Mouse (Mus musculus) myocyte (in vitro differentiated cells): ENCODE data around the gene Olfr657. TPM values are rescaled to one million over a fixed set of nuclear protein-coding genes. Genes with fewer than 3 reads are reported as not detected.
A peak's percentile ranks its signal among the peaks of the same experiment; 100 is the strongest.

ENCODE experiments used
- H3K27me3 ChIP-seq: one replicate; pipeline ENCODE4 v1.6.1; 2011; ENCODE audit not compliant: control insufficient read depth, insufficient read depth, insufficient read length
- H3K36me3 ChIP-seq: one replicate; pipeline ENCODE4 v1.6.1; 2011; ENCODE audit not compliant: control insufficient read depth, insufficient read depth
- H3K4me2 ChIP-seq: one replicate; pipeline ENCODE4 v1.6.1; 2011; ENCODE audit warnings: low read depth, control low read depth
- H3K4me3 ChIP-seq: one replicate; pipeline ENCODE4 v1.5.1; 2011; ENCODE audit warnings: mild to moderate bottlenecking, control low read depth, moderate library complexity
- H3K79me2 ChIP-seq: one replicate; pipeline ENCODE4 v1.6.1; 2011; ENCODE audit not compliant: control insufficient read depth, insufficient read depth
- H3ac ChIP-seq: one replicate; pipeline ENCODE4 v1.6.1; 2011; ENCODE audit not compliant: control insufficient read depth, insufficient read length
- CEBPB ChIP-seq: IDR thresholded peaks from 2 replicates; pipeline ENCODE4 v1.6.1; 2011; ENCODE audit warnings: mild to moderate bottlenecking, moderate library complexity; ENCODE audit not compliant: poor library complexity, insufficient read depth, severe bottlenecking
- E2F4 ChIP-seq: IDR thresholded peaks from one replicate; pipeline ENCODE4 v1.6.1; 2011; ENCODE audit warnings: mild to moderate bottlenecking, control low read depth, moderate library complexity; ENCODE audit not compliant: insufficient read depth
- MAX ChIP-seq: IDR thresholded peaks from one replicate; pipeline ENCODE4 v1.6.1; 2011; ENCODE audit warnings: low read depth, mild to moderate bottlenecking, control low read depth
- MYOD1 ChIP-seq, 3 experiments: IDR thresholded peaks; one replicate each; pipeline ENCODE4 v1.6.1; 2011; ENCODE audit warnings: control low read depth in 2 of 3, low read depth in 2 of 3, mild to moderate bottlenecking in 2 of 3, moderate library complexity in 1 of 3; ENCODE audit not compliant: insufficient read length in 2 of 3, control insufficient read depth in 1 of 3
- MYOG ChIP-seq, 3 experiments: IDR thresholded peaks; one replicate each; pipeline ENCODE4 v1.6.1; 2011; ENCODE audit warnings: control low read depth in 2 of 3, low read depth in 2 of 3, mild to moderate bottlenecking in 2 of 3; ENCODE audit not compliant: insufficient read length in 2 of 3, control insufficient read depth in 1 of 3, insufficient read depth in 1 of 3
- POLR2A ChIP-seq: IDR thresholded peaks from one replicate; pipeline ENCODE4 v1.6.1; 2011; ENCODE audit warnings: low read depth, mild to moderate bottlenecking, control low read depth, moderate library complexity; ENCODE audit not compliant: insufficient read length
- POLR2AphosphoS2 ChIP-seq: IDR thresholded peaks from one replicate; pipeline ENCODE4 v1.6.1; 2011; ENCODE audit warnings: low read depth, control low read depth; ENCODE audit not compliant: insufficient read length
- REST ChIP-seq: IDR thresholded peaks from one replicate; pipeline ENCODE4 v1.6.1; 2011; ENCODE audit warnings: mild to moderate bottlenecking, control low read depth, moderate library complexity; ENCODE audit not compliant: insufficient read depth, insufficient read length
- SRF ChIP-seq: IDR thresholded peaks from one replicate; pipeline ENCODE4 v1.6.1; 2011; ENCODE audit warnings: low read depth; ENCODE audit not compliant: control insufficient read depth, insufficient read length
- TCF12 ChIP-seq: IDR thresholded peaks from one replicate; pipeline ENCODE4 v1.6.1; 2011; ENCODE audit warnings: mild to moderate bottlenecking, control low read depth; ENCODE audit not compliant: poor library complexity, insufficient read depth, severe bottlenecking
- TCF3 ChIP-seq: IDR thresholded peaks from one replicate; pipeline ENCODE4 v1.6.1; 2011; ENCODE audit warnings: low read depth, control low read depth; ENCODE audit not compliant: insufficient read length
- USF1 ChIP-seq: IDR thresholded peaks from one replicate; pipeline ENCODE4 v1.6.1; 2011; ENCODE audit warnings: low read depth, mild to moderate bottlenecking, control low read depth, moderate library complexity
- polyA plus RNA-seq: library from polyadenylated mRNA; unstranded; fragments of >200 nt; fragmentation: generic; extraction: Trizol; gene quantifications from one replicate; pipeline ENCODE4 v1.2.1, GENCODE M21; 2012; ENCODE audit warnings: missing spikeins

Gene Olfr657
- polyA plus RNA-seq, 1 experiment = not detected

DNA sequence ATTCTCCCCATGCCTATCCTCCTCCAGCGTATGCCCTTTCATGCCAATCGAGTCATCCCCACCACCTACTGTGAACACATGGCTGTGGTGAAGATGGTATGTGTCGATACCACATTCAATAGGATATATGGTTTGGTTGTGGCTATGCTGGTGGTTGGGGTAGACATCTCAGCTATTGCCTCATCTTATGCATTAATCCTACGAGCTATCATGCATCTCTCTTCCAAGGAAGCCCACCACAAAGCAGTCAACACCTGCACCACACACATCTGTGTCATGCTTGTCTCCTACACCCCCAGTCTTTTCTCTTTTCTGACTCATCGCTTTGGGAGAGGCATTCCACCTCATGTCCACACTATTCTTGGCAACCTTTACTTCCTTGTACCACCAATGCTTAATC lies 36.3 kb upstream of the Olfr657 start:
- H3K36me3 ChIP-seq = no peaks in the 10 kb centered on the region
- no peak overlapping the region for H3K4me2 ChIP-seq
- H3K79me2 ChIP-seq = no peaks in the 10 kb centered on the region
- no peak overlapping the region for H3ac ChIP-seq
- no peaks in the 10 kb centered on the region for H3K27me3 ChIP-seq
- no peak for TF ChIP-seq MYOD1 (IDR thresholded peaks at IDR 0.05; ENCODE audit: control insufficient read depth in 1 of 3, insufficient read length in 2 of 3, low read depth in 2 of 3)
- no peak for TF ChIP-seq MAX
- no peak for TF ChIP-seq POLR2A
- TF ChIP-seq USF1 = no peak
- peak; percentile 52; the same call in 1 of the 2 replicates for TF ChIP-seq CEBPB
- no peak overlapping the region for H3K4me3 ChIP-seq

DNA sequence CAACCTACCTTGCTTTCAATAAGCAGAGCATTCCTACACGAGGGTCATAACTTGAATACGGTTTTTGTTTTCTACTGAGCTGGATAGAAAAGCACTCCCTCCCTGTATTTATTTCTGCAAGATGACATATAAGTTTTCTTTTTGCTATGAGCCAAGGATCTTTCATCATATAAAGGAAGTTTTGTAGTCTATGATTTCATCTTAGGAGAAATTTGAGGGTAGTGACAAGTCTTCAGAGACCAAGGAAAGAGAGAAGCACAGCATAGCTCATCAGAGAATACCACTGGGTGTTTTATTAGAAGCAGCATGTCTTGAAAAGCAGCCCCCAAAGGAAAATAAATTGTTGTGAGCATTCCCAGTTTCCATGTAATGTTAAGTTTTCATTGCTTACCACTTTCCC lies 22.9 kb upstream of the Olfr657 start, which contains the start of gene Olfr655:
Olfr655 (minus strand) TSS at position 101 of the 400 bp plus-strand sequence.
- Histone ChIP-seq H3K4me3 (no peak within 1 kb of the TSS), H3K27me3 (no peaks in the 10 kb centered on the region), H3K79me2 (no peaks in the 10 kb centered on the region), H3K36me3 (no peaks in the 10 kb centered on the region), H3ac (no peak within 1 kb of the TSS), H3K4me2 (no peak within 1 kb of the TSS)
- TF ChIP-seq SRF = no peak
- TF ChIP-seq USF1 = no peak
- TF ChIP-seq POLR2A = no peak
- TF ChIP-seq MAX = no peak
- TF ChIP-seq REST = no peak
- TF ChIP-seq TCF12 = no peak
- TF ChIP-seq CEBPB = no peak
- TF ChIP-seq MYOG (IDR thresholded peaks at IDR 0.05; ENCODE audit: control insufficient read depth in 1 of 3, insufficient read depth in 1 of 3, insufficient read length in 2 of 3, low read depth in 2 of 3) = no peak
- TF ChIP-seq MYOD1 (IDR thresholded peaks at IDR 0.05; ENCODE audit: control insufficient read depth in 1 of 3, insufficient read length in 2 of 3, low read depth in 2 of 3) = no peak

DNA sequence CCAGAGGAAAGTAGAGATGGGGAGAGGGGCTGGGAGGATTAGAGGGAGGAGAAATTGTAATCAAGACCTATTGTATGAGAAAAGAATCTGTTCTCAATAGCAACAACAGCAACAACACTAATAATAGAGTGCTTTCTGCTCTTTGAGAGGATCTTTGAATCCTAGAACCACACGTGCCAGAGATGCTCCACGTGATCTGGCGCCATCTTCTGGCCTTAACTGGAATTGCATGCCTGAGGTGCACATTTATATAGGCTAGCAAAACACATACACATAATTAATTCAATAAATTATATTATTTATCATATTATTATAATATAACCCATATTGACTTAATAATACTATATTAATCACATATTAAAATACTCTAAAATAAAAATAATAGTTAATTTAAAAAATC lies 21.4 kb upstream of the Olfr657 start:
- Histone ChIP-seq H3ac (no peak overlapping the region), H3K27me3 (no peaks in the 10 kb centered on the region), H3K79me2 (no peaks in the 10 kb centered on the region), H3K4me3 (no peak overlapping the region), H3K36me3 (no peaks in the 10 kb centered on the region), H3K4me2 (no peak overlapping the region)
- TF ChIP-seq TCF3 = no peak
- TF ChIP-seq MAX = no peak
- no peak for TF ChIP-seq E2F4
- no peak for TF ChIP-seq POLR2AphosphoS2
- no peak for TF ChIP-seq MYOG (IDR thresholded peaks at IDR 0.05; ENCODE audit: control insufficient read depth in 1 of 3, insufficient read depth in 1 of 3, insufficient read length in 2 of 3, low read depth in 2 of 3)
- no peak for TF ChIP-seq TCF12
- TF ChIP-seq CEBPB = no peak
- no peak for TF ChIP-seq REST
- no peak for TF ChIP-seq MYOD1 (IDR thresholded peaks at IDR 0.05; ENCODE audit: control insufficient read depth in 1 of 3, insufficient read length in 2 of 3, low read depth in 2 of 3)

DNA sequence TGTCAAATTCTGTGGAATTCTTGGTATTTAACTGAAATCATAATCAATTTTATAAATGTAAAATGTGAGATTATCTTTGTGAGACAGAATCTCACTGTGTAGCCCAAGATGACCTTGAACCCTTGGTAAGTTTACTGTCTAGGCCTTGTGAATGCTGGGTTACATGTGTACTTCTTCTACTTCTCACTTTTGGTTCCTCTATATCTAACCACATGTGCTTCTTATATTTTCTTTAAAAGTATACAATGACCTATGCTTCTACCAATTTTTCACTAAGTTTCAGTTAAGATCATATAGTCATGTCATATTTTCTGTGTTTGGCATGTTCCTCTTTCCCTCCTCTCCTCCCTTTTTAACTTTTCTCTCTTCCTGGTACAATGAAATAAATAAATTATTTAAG lies 19.9 kb upstream of the Olfr657 start:
- no peaks in the 10 kb centered on the region for H3K79me2 ChIP-seq
- H3K36me3 ChIP-seq = no peaks in the 10 kb centered on the region
- TF ChIP-seq MAX (no peak), REST (no peak), USF1 (no peak), MYOG (IDR thresholded peaks at IDR 0.05; ENCODE audit: control insufficient read depth in 1 of 3, insufficient read depth in 1 of 3, insufficient read length in 2 of 3, low read depth in 2 of 3) (no peak), CEBPB (no peak), POLR2AphosphoS2 (no peak), POLR2A (no peak), TCF12 (no peak), E2F4 (no peak), TCF3 (no peak), MYOD1 (IDR thresholded peaks at IDR 0.05; ENCODE audit: control insufficient read depth in 1 of 3, insufficient read length in 2 of 3, low read depth in 2 of 3) (no peak), SRF (no peak)
- H3K27me3 ChIP-seq = no peaks in the 10 kb centered on the region
- no peak overlapping the region for H3ac ChIP-seq
- H3K4me2 ChIP-seq = no peak overlapping the region
- no peak overlapping the region for H3K4me3 ChIP-seq

DNA sequence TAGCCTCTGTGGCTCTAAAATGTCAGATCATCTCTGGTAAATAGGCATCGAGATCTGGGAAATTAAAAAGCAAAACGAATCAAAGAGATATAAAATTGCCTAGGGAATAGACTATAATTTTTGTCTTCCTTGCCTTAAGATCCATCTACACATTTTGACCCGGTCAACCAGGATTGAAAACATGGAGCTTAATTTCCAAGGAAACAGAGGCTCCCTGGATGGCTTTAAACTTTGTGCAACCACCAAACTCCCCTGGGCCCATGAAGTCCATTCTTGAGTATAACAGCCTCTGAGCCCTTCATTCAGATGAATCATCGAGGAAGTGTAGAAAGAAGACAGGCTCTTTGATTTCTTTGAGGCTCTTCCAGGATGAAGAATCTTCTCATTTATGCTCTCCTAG lies 10.9 kb upstream of the Olfr657 start, which contains the start of gene Olfr656:
Olfr656 (plus strand) TSS at position 301 of the 400 bp plus-strand sequence.
- H3K36me3 ChIP-seq = no peaks in the 10 kb centered on the region
- H3K79me2 ChIP-seq = no peaks in the 10 kb centered on the region
- TF ChIP-seq TCF12 = no peak
- no peak for TF ChIP-seq MAX
- no peak for TF ChIP-seq E2F4
- no peak for TF ChIP-seq MYOG (IDR thresholded peaks at IDR 0.05; ENCODE audit: control insufficient read depth in 1 of 3, insufficient read depth in 1 of 3, insufficient read length in 2 of 3, low read depth in 2 of 3)
- TF ChIP-seq POLR2A = no peak
- no peak for TF ChIP-seq TCF3
- no peak within 1 kb of the TSS for H3K4me3 ChIP-seq
- no peak within 1 kb of the TSS for H3K4me2 ChIP-seq
- H3ac ChIP-seq = no peak within 1 kb of the TSS
- H3K27me3 ChIP-seq = no peaks in the 10 kb centered on the region
